Mouse (Mus musculus) myocyte (in vitro differentiated cells): ENCODE data around the gene Kcnd2.

Experiments
- E2F4 ChIP-seq: IDR thresholded peaks from one replicate; pipeline ENCODE4 v1.6.1; 2011; ENCODE audit warnings: mild to moderate bottlenecking, control low read depth, moderate library complexity; ENCODE audit not compliant: insufficient read depth
- MYOD1 ChIP-seq, 3 experiments: IDR thresholded peaks; one replicate each; pipeline ENCODE4 v1.6.1; 2011; ENCODE audit warnings: control low read depth in 2 of 3, low read depth in 2 of 3, mild to moderate bottlenecking in 2 of 3, moderate library complexity in 1 of 3; ENCODE audit not compliant: insufficient read length in 2 of 3, control insufficient read depth in 1 of 3
- POLR2A ChIP-seq: IDR thresholded peaks from one replicate; pipeline ENCODE4 v1.6.1; 2011; ENCODE audit warnings: low read depth, mild to moderate bottlenecking, control low read depth, moderate library complexity; ENCODE audit not compliant: insufficient read length
- POLR2AphosphoS2 ChIP-seq: IDR thresholded peaks from one replicate; pipeline ENCODE4 v1.6.1; 2011; ENCODE audit warnings: low read depth, control low read depth; ENCODE audit not compliant: insufficient read length
- SRF ChIP-seq: IDR thresholded peaks from one replicate; pipeline ENCODE4 v1.6.1; 2011; ENCODE audit warnings: low read depth; ENCODE audit not compliant: control insufficient read depth, insufficient read length
- TCF3 ChIP-seq: IDR thresholded peaks from one replicate; pipeline ENCODE4 v1.6.1; 2011; ENCODE audit warnings: low read depth, control low read depth; ENCODE audit not compliant: insufficient read length

- TF ChIP-seq POLR2AphosphoS2 (no peak), TCF3 (no peak), MYOD1 (IDR thresholded peaks at IDR 0.05; ENCODE audit: control insufficient read depth in 1 of 3, insufficient read length in 2 of 3, low read depth in 2 of 3) (no peak), E2F4 (no peak), POLR2A (no peak), SRF (no peak)
Measured at GRCm38 (mm10) chr6:21768745-21769446, 553.6 kb downstream of the Kcnd2 start.
